Mouse (Mus musculus) layer of hippocampus, adult 9-10 months (tissue): ENCODE data around the gene Mapk10.

ENCODE experiments used
- DNase-seq: peaks from one replicate; pipeline ENCODE4 v3.0.0; 2022; ENCODE audit warnings: low spot score

The Mapk10 gene

GRCm38 (mm10) chr5:103050319-103050916 is 160.7 kb downstream of the Mapk10 start:
- DNase-seq: no peak

- DNase-seq: no peak
These were observed 163.1 kb downstream of the Mapk10 start for GRCm38 (mm10) chr5:103048011-103048410.

GRCm38 (mm10) chr5:103037752-103038151 is 173.4 kb downstream of the Mapk10 start:
- DNase-seq: no peak

- no peak for DNase-seq
These were observed 182.1 kb downstream of the Mapk10 start for GRCm38 (mm10) chr5:103028940-103029621.

GRCm38 (mm10) chr5:103022504-103023172 is 188.5 kb downstream of the Mapk10 start:
- no peak for DNase-seq

GRCm38 (mm10) chr5:103021479-103021878 is 189.7 kb downstream of the Mapk10 start:
- DNase-seq: no peak

GRCm38 (mm10) chr5:103020954-103021353 is 190.2 kb downstream of the Mapk10 start:
- DNase-seq: no peak

- no peak for DNase-seq
These were observed 191.0 kb downstream of the Mapk10 start for GRCm38 (mm10) chr5:103020127-103020526.

- no peak for DNase-seq
These were observed 193.5 kb downstream of the Mapk10 start for GRCm38 (mm10) chr5:103017637-103018036.

GRCm38 (mm10) chr5:103014309-103014708 is 196.8 kb downstream of the Mapk10 start:
- no peak for DNase-seq

- no peak for DNase-seq
These were observed 202.2 kb downstream of the Mapk10 start for GRCm38 (mm10) chr5:103008894-103009293.

- DNase-seq: no peak
These were observed 209.0 kb downstream of the Mapk10 start for GRCm38 (mm10) chr5:103002116-103002515.

GRCm38 (mm10) chr5:103000572-103000971 is 210.6 kb downstream of the Mapk10 start:
- DNase-seq: no peak

GRCm38 (mm10) chr5:102998524-102998923 is 212.6 kb downstream of the Mapk10 start:
- DNase-seq: no peak

- DNase-seq: no peak
These were observed 213.2 kb downstream of the Mapk10 start for GRCm38 (mm10) chr5:102997907-102998306.

GRCm38 (mm10) chr5:102996331-102996730 is 214.8 kb downstream of the Mapk10 start:
- no peak for DNase-seq

- DNase-seq: no peak
These were observed 215.2 kb downstream of the Mapk10 start for GRCm38 (mm10) chr5:102995928-102996327.

GRCm38 (mm10) chr5:102993951-102994350 is 217.2 kb downstream of the Mapk10 start:
- no peak for DNase-seq

GRCm38 (mm10) chr5:102991691-102992090 is 219.4 kb downstream of the Mapk10 start:
- no peak for DNase-seq

- DNase-seq: no peak
These were observed 232.8 kb downstream of the Mapk10 start for GRCm38 (mm10) chr5:102978382-102978781.

GRCm38 (mm10) chr5:102977138-102977537 is 234.0 kb downstream of the Mapk10 start:
- DNase-seq: no peak

GRCm38 (mm10) chr5:102976540-102976939 is 234.6 kb downstream of the Mapk10 start:
- no peak for DNase-seq

- no peak for DNase-seq
These were observed 236.7 kb downstream of the Mapk10 start for GRCm38 (mm10) chr5:102974400-102974799.
